Mouse (Mus musculus) liver, adult 2 months (tissue): ENCODE results near the gene Ndrg2.
A peak's percentile ranks its signal among the peaks of the same experiment; 100 is the strongest.

Experiments
- CTCF ChIP-seq: fragments of 200-500 bp; IDR thresholded peaks from 2 replicates; pipeline ENCODE4 v1.5.1; 2011; ENCODE audit warnings: low read depth, low read length, control low read depth
- POLR2A ChIP-seq: fragments of 200-500 bp; IDR thresholded peaks from 2 replicates; pipeline ENCODE4 v1.6.1; 2011; ENCODE audit warnings: low read length, control low read depth; ENCODE audit not compliant: insufficient read depth; ENCODE audit errors: extremely low read depth

DNA sequence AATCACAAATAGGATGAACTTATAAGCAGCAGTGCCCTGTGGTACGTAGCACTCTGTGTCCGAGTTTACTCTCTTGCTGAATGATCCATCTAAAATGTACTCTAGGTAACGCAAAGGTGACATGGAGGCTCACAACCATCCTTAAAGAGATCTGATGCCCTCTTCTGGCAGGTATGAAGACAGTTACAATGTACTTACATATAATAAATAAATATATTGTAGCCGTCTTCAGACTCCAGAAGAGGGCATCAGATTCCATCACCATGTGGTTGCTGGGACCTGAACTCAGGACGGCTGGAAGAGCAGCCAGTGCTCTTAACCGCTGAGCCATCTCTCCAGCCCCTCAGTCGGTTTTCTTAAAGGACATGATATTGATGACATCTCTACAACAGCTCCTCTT is 9.3 kb downstream of the Ndrg2 start:
- TF ChIP-seq CTCF: 0 out of 2 replicates have a peak, but pooled peaks have one; percentile 10
- no peak for TF ChIP-seq POLR2A
